Mouse (Mus musculus) hematopoietic stem cell, adult 5-6 weeks (primary cell): ENCODE results near the gene Drosha. TPM values are rescaled to one million over a fixed set of nuclear protein-coding genes. Genes with fewer than 3 reads are reported as not detected.
"Not testable (repeated sequence)": the region's sequence is repeated elsewhere in the genome, so short reads cannot be mapped to it uniquely, and the experiment has no call there.

Source experiments
- ATAC-seq, 2 experiments: fragments of 125-278 bp in 1 of 2; replicated peaks in 1 of 2; 2 replicates each; pipeline ENCODE4 v1.8.0; 2016 to 2017; ENCODE audit warnings: inconsistent platforms in 2 of 2, mild to moderate bottlenecking in 2 of 2, moderate number of reproducible peaks in 2 of 2, low read depth in 1 of 2, moderate TSS enrichment in 1 of 2; ENCODE audit not compliant: low FRiP score in 2 of 2, poor library complexity in 2 of 2, severe bottlenecking in 2 of 2, insufficient read depth in 1 of 2, low TSS enrichment in 1 of 2
- total RNA-seq: library from RNA; stranded (forward); fragments of 172-1452, 232-1000 nt; gene quantifications from 2 replicates; pipeline ENCODE4 v1.2.3, GENCODE M21; 2017

Gene Drosha
- total RNA-seq, 1 experiment from 2014 or later = 22.2 TPM

GRCm38 (mm10) chr15:12900428-12901196 lies 76.0 kb downstream of the Drosha start:
- no peak for ATAC-seq

DNA sequence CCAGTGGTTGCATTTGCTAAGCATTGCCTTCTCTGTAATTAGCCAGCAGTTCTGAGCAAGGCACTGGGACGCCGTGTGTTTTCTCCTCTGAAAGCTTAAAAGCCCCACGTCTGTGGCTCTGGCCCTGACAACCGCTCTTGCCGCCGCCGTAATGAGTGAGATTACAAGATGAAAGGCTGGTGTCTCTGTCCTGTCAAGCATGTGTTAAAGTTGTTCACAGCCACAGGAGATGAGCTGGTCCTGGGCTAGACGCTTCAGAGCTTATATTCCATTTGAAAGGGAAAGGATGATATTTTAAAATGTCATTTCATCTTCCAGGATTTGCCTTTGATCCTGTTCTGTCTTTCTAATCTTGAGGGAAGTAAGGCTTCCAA lies 76.6 kb downstream of the Drosha start:
- ATAC-seq = no peak

GRCm38 (mm10) chr15:12904442-12904841 lies 79.8 kb downstream of the Drosha start:
- no peak for ATAC-seq

DNA sequence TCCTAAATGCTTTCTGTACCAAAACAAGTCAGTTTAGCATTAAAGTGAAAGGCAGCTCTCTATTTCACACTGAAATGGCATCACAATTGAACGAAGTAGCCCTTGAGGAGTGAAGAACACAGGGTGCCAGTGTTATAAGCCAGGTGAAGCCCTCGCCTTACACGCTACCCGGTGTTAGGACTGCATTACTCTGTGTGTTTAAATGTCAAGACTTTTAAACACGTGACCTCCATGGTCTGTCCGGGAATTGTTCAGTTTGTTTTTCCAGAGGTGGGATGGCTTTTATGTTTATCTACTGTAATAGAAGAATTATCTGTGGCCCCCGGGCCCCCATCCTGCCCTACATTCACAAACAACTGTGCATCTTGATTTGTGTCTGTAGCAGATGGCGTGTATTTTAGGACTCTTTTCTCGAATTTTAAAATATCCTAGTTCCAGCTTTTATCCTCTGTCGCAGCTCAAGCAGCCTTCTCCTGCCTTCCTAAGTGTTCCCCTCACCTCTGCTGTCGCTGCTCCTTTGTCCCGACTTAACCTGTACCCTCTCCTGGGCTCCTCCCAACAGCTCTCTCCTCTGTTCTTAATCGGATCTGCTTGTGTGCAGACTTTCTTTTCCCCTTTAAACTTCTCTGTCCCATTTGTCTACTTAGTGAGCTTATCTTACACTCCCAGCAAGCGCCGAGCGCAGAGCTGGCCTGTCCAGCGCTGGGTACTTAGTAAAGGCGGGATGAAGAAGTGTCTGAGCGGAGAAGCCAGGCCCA lies 83.5 kb downstream of the Drosha start:
- ATAC-seq = no peak

DNA sequence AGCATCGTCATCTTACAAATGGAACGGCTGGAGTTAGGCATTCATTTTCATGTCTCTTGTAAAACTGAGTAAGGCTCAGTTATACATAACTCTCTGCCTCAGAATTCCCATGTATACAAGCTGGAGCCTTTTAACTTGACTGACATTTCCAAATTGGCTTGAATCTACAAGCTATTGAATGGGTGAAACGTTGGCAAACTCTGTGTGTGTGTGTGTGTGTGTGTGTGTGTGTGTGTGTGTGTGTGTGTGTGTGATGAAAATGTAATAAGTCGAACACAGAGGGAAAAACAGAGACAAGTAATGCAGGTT lies 84.1 kb downstream of the Drosha start:
- no peak for ATAC-seq

- no peak for ATAC-seq
These were observed 84.6 kb downstream of the Drosha start for GRCm38 (mm10) chr15:12909171-12909570.

DNA sequence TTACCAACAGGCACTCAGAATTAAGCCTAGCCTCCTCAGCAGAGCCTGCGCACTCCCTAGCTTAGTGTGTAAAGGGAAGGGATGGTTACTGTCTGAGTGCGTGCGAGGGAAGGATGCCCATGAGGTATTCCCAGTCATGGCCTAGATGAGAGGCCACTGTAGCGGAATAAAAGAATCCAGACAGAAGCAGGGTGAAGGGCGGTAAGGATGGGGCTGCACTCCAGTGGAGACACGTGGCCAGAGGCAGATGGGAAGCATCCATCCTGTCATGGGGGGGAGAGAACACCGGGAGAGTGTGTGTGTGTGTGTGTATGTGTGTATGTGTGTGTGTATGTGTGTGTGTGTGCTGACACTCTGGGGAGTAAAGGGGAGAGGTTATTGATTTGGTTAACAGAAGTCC lies 86.5 kb downstream of the Drosha start:
- ATAC-seq = no peak

GRCm38 (mm10) chr15:12916314-12916815 lies 91.8 kb downstream of the Drosha start:
- ATAC-seq = no peak

DNA sequence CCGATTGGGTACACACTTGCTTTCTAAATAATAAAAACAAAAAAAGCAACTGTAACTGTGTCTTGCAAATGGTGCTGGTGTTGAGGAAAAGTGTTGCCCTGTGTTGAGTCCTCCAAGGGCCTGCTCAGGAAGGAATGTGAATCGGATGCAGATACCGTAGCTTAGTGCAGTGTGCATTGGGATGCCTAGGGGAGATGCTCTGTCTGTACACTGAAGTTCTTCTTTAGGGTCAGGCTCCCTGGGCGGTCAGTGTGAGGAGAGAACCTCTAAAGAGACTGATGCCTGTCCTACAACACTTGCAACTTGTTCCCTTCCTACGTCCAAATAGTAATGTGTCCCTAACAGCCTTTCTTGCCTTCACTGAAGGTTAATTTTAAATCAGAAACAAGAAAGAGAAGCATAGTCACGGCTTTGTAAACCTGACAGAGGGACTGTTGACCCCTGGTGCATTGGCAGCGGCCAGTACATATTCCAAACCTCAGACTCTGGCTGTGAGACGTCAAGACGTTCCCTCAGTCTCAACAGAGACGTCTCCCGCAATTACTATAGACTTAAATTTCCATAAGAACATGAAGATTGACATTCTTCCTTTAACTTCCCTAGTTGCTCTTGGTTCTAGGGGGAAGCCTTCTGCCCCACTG lies 94.8 kb downstream of the Drosha start:
- ATAC-seq = not testable (repeated sequence)

DNA sequence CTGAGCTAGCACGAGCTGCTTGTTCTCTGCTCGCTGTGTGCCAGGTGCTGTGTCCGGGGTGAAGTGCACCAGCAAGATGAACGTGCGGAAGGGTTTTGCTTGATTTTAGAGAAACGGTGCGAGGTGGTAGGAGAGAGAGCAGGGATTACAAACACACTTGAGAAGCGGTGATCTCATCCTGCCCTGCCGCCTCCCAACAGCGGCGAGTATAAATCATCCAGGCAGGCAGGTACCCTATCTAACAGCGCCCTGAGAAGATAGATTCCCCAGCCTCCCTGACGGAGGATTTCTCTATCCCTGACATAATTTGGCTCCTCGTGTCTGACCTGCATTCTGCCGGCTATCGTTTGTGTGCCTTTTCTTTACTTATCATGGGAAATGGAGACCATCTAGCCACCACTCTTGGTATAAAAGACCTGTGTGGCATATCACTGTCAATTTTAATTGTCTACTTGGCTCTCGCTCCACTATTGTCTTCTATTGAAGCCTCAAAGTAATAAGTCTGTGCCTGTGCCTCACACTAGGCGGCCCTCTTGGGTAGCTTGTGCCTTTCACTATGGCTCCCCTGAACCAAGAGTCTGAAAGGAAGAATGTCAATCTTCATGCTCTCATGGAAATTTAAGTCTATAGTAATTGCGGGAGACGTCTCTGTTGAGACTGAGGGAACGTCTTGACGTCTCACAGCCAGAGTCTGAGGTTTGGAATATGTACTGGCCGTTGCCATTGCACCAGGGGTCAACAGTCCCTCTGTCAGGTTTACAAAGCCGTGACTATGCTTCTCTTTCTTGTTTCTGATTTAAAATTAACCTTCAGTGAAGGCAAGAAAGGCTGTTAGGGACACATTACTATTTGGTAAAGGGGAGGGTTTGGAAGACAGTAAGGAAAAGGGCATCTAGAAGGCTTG lies 95.6 kb downstream of the Drosha start:
- ATAC-seq = no peak

DNA sequence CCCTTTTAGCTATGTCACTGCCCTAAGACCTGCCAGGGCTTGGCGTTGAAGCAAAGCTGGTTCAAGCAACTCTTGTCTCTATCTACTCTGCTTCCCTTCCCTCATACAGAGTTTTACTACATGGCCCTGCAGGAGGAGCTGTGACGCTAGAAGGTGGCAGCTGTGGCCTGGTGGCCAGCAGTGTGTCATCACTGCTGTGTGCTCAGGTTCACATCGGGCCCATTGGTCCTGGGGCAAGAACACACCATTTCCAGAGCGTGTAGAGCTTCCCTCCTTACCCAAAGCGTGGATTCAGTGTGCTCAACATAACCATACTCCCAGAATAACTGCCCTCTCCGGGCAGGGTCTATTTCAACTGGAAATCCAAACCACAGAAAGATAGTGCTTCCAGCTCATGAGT lies 97.3 kb downstream of the Drosha start:
- ATAC-seq = no peak

DNA sequence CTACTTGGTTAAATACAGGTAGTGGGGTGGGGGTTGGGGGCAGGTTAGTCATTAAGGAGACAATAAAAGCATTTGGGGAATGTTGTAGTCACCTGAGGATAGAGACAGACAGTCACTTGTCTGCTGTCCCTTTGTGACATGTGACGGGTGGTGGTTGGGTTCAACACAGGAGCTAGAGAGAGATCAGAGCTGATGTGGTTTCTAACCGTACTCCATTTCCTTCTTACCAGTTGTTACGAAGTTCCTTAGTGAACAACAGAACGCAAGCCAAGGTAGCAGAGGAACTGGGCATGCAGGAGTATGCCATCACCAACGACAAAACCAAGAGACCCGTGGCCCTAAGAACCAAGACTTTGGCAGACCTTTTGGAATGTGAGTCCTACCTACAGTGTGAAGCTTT lies 99.2 kb downstream of the Drosha start:
- ATAC-seq = no peak

DNA sequence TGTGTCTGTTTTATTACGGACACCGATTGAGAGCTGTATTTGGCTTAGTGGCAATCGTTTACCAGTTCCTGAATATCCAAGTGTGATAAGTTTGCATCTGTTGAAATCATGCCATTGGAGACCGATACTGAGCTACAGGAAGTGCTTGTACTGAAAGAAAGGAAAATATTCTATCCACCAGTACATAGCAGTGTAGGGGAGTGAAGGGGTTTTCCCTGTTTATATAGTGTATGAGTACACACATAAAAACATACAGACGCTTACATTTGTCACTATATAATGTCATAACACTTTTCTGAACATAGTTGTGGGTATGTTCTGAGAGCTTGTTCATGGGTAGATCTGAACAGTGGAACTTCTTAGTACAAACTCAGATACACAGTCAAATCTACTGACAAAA lies 106.9 kb downstream of the Drosha start:
- ATAC-seq = no peak

DNA sequence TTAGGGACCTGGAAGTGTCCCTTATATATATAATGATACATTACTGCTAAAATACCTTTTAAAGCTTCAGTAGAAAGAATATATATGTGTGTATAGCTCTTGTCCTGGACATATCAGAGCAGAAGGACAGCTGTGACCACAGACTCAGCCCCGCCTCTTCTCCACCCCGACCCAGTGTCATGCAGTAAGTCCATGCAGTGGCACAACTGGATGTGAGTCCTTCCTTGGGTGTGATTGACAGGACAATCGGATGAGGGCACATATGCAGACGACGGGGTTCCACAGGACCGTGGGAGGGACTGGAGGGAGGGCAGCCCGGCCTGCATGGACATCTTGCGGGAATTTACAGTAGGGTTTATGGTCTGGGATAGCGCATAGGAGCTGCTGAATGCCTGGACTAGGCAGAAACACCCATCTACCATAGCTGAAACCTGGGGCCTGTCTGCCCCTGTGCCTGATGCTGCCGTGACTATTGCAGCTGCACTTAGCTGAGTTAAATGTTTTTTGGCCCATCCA lies 111.7 kb downstream of the Drosha start:
- ATAC-seq = no peak

DNA sequence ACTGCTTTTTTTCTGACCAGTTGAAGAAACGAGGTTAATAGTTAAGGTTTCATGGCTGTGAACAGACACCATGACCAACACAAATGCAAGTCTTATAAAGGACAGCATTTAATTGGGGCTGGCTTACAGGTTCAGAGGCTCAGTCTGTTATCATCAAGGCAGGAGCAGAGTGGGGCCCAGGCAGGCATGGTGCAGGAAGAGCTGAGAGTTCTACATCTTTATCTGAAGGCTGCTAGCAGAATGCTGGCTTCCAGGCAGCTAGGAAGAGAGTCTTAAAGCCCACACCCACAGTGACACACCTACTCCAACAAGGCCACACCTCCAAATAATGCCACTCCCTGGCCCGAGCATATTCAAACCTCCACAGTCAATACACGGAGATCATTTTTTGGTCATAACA lies 112.7 kb downstream of the Drosha start:
- ATAC-seq = not testable (repeated sequence)

GRCm38 (mm10) chr15:12941106-12941505 lies 116.5 kb downstream of the Drosha start:
- no peak for ATAC-seq

DNA sequence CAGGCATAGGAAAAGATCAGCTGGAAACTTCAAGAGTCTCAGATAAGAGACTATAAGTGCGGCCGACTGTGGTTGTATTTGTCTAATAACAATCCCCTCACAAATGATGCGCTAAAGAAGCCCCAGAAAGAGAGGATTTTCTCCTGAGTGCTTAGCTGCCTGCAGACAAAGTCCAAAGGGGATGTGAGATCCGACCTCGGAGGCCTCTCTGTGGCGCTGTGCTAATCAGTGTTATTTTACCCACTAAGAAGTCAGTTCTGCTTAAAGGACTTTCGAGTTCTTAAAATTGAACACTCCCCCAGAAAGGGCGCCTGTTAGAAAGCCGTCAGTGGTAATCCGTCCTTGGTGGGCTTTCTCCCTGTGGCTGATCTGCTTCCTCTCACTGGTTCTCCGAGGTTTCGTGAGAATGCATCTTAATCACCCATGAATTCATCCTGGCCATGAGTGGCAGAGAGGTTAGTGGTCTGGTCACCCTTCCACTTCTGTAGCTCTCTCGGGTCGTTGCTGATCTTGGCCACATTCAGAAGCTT lies 117.1 kb downstream of the Drosha start:
- ATAC-seq = no peak
